Mouse (Mus musculus): ENCODE data around the gene Gpr174.
A peak's percentile ranks its signal among the peaks of the same experiment; 100 is the strongest.
"Not testable (repeated sequence)": the region's sequence is repeated elsewhere in the genome, so short reads cannot be mapped to it uniquely, and the experiment has no call there.

Gene Gpr174

GRCm38 (mm10) chrX:107255486-107256227, at the start of gene Gpr174:
Gene Gpr174, plus strand, starts transcription at chrX:107255878.
- no peak for DNase-seq (ENCODE audit: extremely low spot score, low read depth, low spot score)

GRCm38 (mm10) chrX:107217577-107218090, 38.0 kb upstream of the Gpr174 start:
- DNase-seq (ENCODE audit: extremely low spot score, low read depth, low spot score), result no peak

- DNase-seq (ENCODE audit: extremely low spot score, low read depth, low spot score), result no peak
These were observed 30.8 kb upstream of the Gpr174 start for GRCm38 (mm10) chrX:107224846-107225245.

- DNase-seq (ENCODE audit: extremely low spot score, low read depth, low spot score), result no peak
These were observed 24.5 kb upstream of the Gpr174 start for GRCm38 (mm10) chrX:107231214-107231613.

- DNase-seq (ENCODE audit: extremely low spot score, low read depth, low spot score), result no peak
These were observed 21.0 kb upstream of the Gpr174 start for GRCm38 (mm10) chrX:107234655-107235054.

GRCm38 (mm10) chrX:107236461-107236860, 19.2 kb upstream of the Gpr174 start:
- DNase-seq (ENCODE audit: extremely low spot score, low read depth, low spot score), result no peak

GRCm38 (mm10) chrX:107250390-107250789, 5.3 kb upstream of the Gpr174 start:
- DNase-seq (ENCODE audit: extremely low spot score, low read depth, low spot score), result no peak

- DNase-seq (ENCODE audit: extremely low spot score, low read depth, low spot score), result no peak
These were observed 8.9 kb downstream of the Gpr174 start for GRCm38 (mm10) chrX:107264619-107265018.

GRCm38 (mm10) chrX:107277606-107278005, 21.9 kb downstream of the Gpr174 start:
- no peak for DNase-seq (ENCODE audit: extremely low spot score, low read depth, low spot score)

GRCm38 (mm10) chrX:107284211-107284610, 28.5 kb downstream of the Gpr174 start:
- no peak for DNase-seq (ENCODE audit: extremely low spot score, low read depth, low spot score)

- DNase-seq (ENCODE audit: extremely low spot score, low read depth, low spot score), result not testable (repeated sequence)
These were observed 42.2 kb downstream of the Gpr174 start for GRCm38 (mm10) chrX:107297861-107298260.

GRCm38 (mm10) chrX:107298761-107299160, 43.1 kb downstream of the Gpr174 start:
- DNase-seq (ENCODE audit: extremely low spot score, low read depth, low spot score), result no peak

- no peak for DNase-seq (ENCODE audit: extremely low spot score, low read depth, low spot score)
These were observed 50.8 kb downstream of the Gpr174 start for GRCm38 (mm10) chrX:107306492-107306891.

- DNase-seq (ENCODE audit: extremely low spot score, low read depth, low spot score), result no peak
These were observed 56.9 kb downstream of the Gpr174 start for GRCm38 (mm10) chrX:107312533-107312932.

GRCm38 (mm10) chrX:107325697-107326381, 70.2 kb downstream of the Gpr174 start:
- no peak for DNase-seq (ENCODE audit: extremely low spot score, low read depth, low spot score)

GRCm38 (mm10) chrX:107329849-107330248, 74.2 kb downstream of the Gpr174 start:
- no peak for DNase-seq (ENCODE audit: extremely low spot score, low read depth, low spot score)

- no peak for DNase-seq (ENCODE audit: extremely low spot score, low read depth, low spot score)
These were observed 80.9 kb downstream of the Gpr174 start for GRCm38 (mm10) chrX:107336609-107337008.

GRCm38 (mm10) chrX:107341980-107342379, 86.3 kb downstream of the Gpr174 start:
- DNase-seq (ENCODE audit: extremely low spot score, low read depth, low spot score), result peak; percentile 18
